Mouse (Mus musculus) central nervous system, embryonic 18 days (tissue): Measurements from ENCODE around the gene Pcdh15. TPM values are rescaled to one million over a fixed set of nuclear protein-coding genes. Genes with fewer than 3 reads are reported as not detected.

ENCODE experiments used
- polyA plus RNA-seq: library from polyadenylated mRNA; depleted of rRNA; stranded (reverse); fragments of >200 nt; gene quantifications from 2 replicates; pipeline ENCODE4 v1.2.3, GENCODE M21; 2012; rRNA removed

Gene Pcdh15
- polyA plus RNA-seq = 12.5 and 14.6 TPM in 2 replicates

GRCm38 (mm10) chr10:73098966-73099845 lies at the start of gene Pcdh15:
TSS of gene Pcdh15 (plus strand) at chr10:73099342.

